Mouse (Mus musculus): ENCODE results near the gene Unk.

GRCm38 (mm10) chr11:116014821-116015220 lies 15.3 kb upstream of the Unk start:
- no peak for TF ChIP-seq CTCF (IDR thresholded peaks at IDR 0.05; ENCODE audit: extremely low read depth, insufficient read length, insufficient replicate concordance, low read depth, low read length)
- no peak for TF ChIP-seq POLR2A (IDR thresholded peaks at IDR 0.05; ENCODE audit: low read depth, low read length)

Measured in small intestine, adult 2 months (tissue).